Mouse (Mus musculus) heart, embryonic 16.5 days (tissue): ENCODE data around the gene Agbl2. TPM values are rescaled to one million over a fixed set of nuclear protein-coding genes. Genes with fewer than 3 reads are reported as not detected.

Source experiments
- ATAC-seq: fragments of 200-750 bp; cut with Nextera tagmentation; replicated peaks from 2 replicates; pipeline ENCODE4 v1.8.0; 2017; ENCODE audit warnings: moderate number of reproducible peaks; ENCODE audit not compliant: insufficient read depth, low FRiP score; ENCODE audit errors: extremely low read depth
- H3K27ac ChIP-seq: fragments of 300-500 bp; sonication (generic); 2 replicates; pipeline ENCODE4 v1.5.1; 2014; ENCODE audit warnings: mild to moderate bottlenecking, low read length, control low read depth, moderate library complexity
- H3K27me3 ChIP-seq: fragments of 300-500 bp; sonication (generic); 2 replicates; pipeline ENCODE4 v1.6.1; 2014; ENCODE audit warnings: low read length, mixed read lengths; ENCODE audit not compliant: control insufficient read depth, insufficient read depth
- H3K36me3 ChIP-seq: fragments of 300-500 bp; sonication (generic); 2 replicates; pipeline ENCODE4 v1.6.1; 2014; ENCODE audit not compliant: control insufficient read depth, insufficient read depth
- H3K4me1 ChIP-seq: fragments of 300-500 bp; sonication (generic); 2 replicates; pipeline ENCODE4 v1.6.1; 2014; ENCODE audit warnings: low read length, mixed read lengths; ENCODE audit not compliant: control insufficient read depth, insufficient read depth
- H3K4me2 ChIP-seq: fragments of 300-500 bp; sonication (generic); 2 replicates; pipeline ENCODE4 v1.6.1; 2014; ENCODE audit warnings: low read depth, mild to moderate bottlenecking, control low read depth, low read length
- H3K4me3 ChIP-seq: fragments of 300-500 bp; sonication (generic); 2 replicates; pipeline ENCODE4 v1.5.1; 2014; ENCODE audit warnings: mild to moderate bottlenecking, control low read depth, low read length
- H3K9ac ChIP-seq: fragments of 300-500 bp; sonication (generic); 2 replicates; pipeline ENCODE4 v1.6.1; 2014; ENCODE audit warnings: low read length, control low read depth
- H3K9me3 ChIP-seq: fragments of 300-500 bp; sonication (generic); replicated peaks from 2 replicates; pipeline ENCODE4 v1.6.1; 2016; ENCODE audit warnings: low read length; ENCODE audit not compliant: control insufficient read depth
- WGBS: fragments of 180-500 bp; shearing (Covaris S2); extraction: QIAGEN DNeasy Blood & Tissue Kit; methylation state at CpG from one replicate; pipeline ENCODE4 v1.1.7; 2014; 5-methylcytosine and 5-hydroxymethylcytosine counted together
- polyA plus RNA-seq: library from polyadenylated mRNA; unstranded; fragments of >200 nt; fragmentation: Nextera tagmentation; extraction: Ambion mirVana; gene quantifications from 2 replicates; pipeline ENCODE4 v1.2.1, GENCODE M21; 2015

The Agbl2 gene
- polyA plus RNA-seq, 1 experiment from 2014 or later, result 1.9 TPM

- Histone ChIP-seq H3K4me3 (peak overlapping the region; percentile 99), H3K4me2 (peak overlapping the region; percentile 85), H3K4me1 (peaks cover 18% of the 10 kb centered on the region), H3K27me3 (no peaks in the 10 kb centered on the region), H3K36me3 (peaks cover 15% of the 10 kb centered on the region), H3K9ac (peak overlapping the region; percentile 76), H3K27ac (peak overlapping the region; percentile 91), H3K9me3 (no peaks in the 10 kb centered on the region)
- WGBS, result 5% methylated on average over 8 of the region's 8 CpGs
- ATAC-seq, result peak; percentile 15
Observed at GRCm38 (mm10) chr2:90846597-90846954, 64.0 kb downstream of the Agbl2 start.

- peak; percentile 98 for ATAC-seq
- Histone ChIP-seq H3K9ac (peak within 1 kb of the TSS; percentile 97), H3K27ac (peak within 1 kb of the TSS; percentile 91), H3K4me2 (peak within 1 kb of the TSS; percentile 85), H3K9me3 (no peaks in the 10 kb centered on the region), H3K36me3 (peaks cover 21% of the 10 kb centered on the region), H3K4me3 (peak within 1 kb of the TSS; percentile 99), H3K27me3 (no peaks in the 10 kb centered on the region), H3K4me1 (peaks cover 18% of the 10 kb centered on the region)
- under 1% methylated on average over 67 of the region's 67 CpGs for WGBS
Observed at GRCm38 (mm10) chr2:90846955-90847680, 64.6 kb downstream of the Agbl2 start, which contains the start of gene Mtch2. Mtch2 (plus strand) TSS chr2:90847155.

GRCm38 (mm10) chr2:90847681-90848050 lies 65.1 kb downstream of the Agbl2 start:
- Histone ChIP-seq H3K9ac (peak overlapping the region; percentile 97), H3K27ac (peak overlapping the region; percentile 91), H3K4me3 (peak overlapping the region; percentile 99), H3K4me1 (peaks cover 18% of the 10 kb centered on the region), H3K36me3 (peaks cover 22% of the 10 kb centered on the region), H3K4me2 (peak overlapping the region; percentile 85), H3K9me3 (no peaks in the 10 kb centered on the region), H3K27me3 (no peaks in the 10 kb centered on the region)
- WGBS, result under 1% methylated on average over 13 of the region's 13 CpGs
- ATAC-seq, result no peak

GRCm38 (mm10) chr2:90848331-90848730 lies 65.8 kb downstream of the Agbl2 start:
- no peaks in the 10 kb centered on the region for H3K9me3 ChIP-seq
- no peak for ATAC-seq
- peak overlapping the region; percentile 99 for H3K4me3 ChIP-seq
- H3K4me2 ChIP-seq, result peak overlapping the region; percentile 85
- H3K9ac ChIP-seq, result peak overlapping the region; percentile 97
- no peaks in the 10 kb centered on the region for H3K27me3 ChIP-seq
- no peak overlapping the region for H3K27ac ChIP-seq
- H3K4me1 ChIP-seq, result peaks cover 18% of the 10 kb centered on the region
- peaks cover 27% of the 10 kb centered on the region for H3K36me3 ChIP-seq
- 86% methylated on average over 5 of the region's 5 CpGs for WGBS

GRCm38 (mm10) chr2:90850401-90850800 lies 67.9 kb downstream of the Agbl2 start:
- Histone ChIP-seq H3K9ac (no peak overlapping the region), H3K36me3 (peaks cover 36% of the 10 kb centered on the region), H3K4me2 (no peak overlapping the region), H3K4me3 (no peak overlapping the region), H3K27ac (no peak overlapping the region), H3K9me3 (no peaks in the 10 kb centered on the region), H3K4me1 (peaks cover 18% of the 10 kb centered on the region), H3K27me3 (no peaks in the 10 kb centered on the region)
- 93% methylated on average over 1 of the region's 1 CpGs for WGBS
- no peak for ATAC-seq

- Histone ChIP-seq H3K9me3 (no peaks in the 10 kb centered on the region), H3K9ac (no peak overlapping the region), H3K27me3 (no peaks in the 10 kb centered on the region), H3K36me3 (peaks cover 47% of the 10 kb centered on the region), H3K4me2 (no peak overlapping the region), H3K4me1 (no peaks in the 10 kb centered on the region), H3K4me3 (no peak overlapping the region), H3K27ac (no peak overlapping the region)
- ATAC-seq, result no peak
- 90% methylated on average over 2 of the region's 2 CpGs for WGBS
Observed at GRCm38 (mm10) chr2:90861486-90861885, 79.0 kb downstream of the Agbl2 start.

GRCm38 (mm10) chr2:90864184-90864583 lies 81.7 kb downstream of the Agbl2 start:
- no peaks in the 10 kb centered on the region for H3K27me3 ChIP-seq
- H3K27ac ChIP-seq, result no peak overlapping the region
- H3K9me3 ChIP-seq, result no peaks in the 10 kb centered on the region
- H3K4me1 ChIP-seq, result no peaks in the 10 kb centered on the region; the same call in 1 of the 2 replicates
- H3K9ac ChIP-seq, result no peak overlapping the region
- no peak overlapping the region for H3K4me3 ChIP-seq
- no peak for ATAC-seq
- peaks cover 42% of the 10 kb centered on the region for H3K36me3 ChIP-seq
- H3K4me2 ChIP-seq, result no peak overlapping the region

- peaks cover 17% of the 10 kb centered on the region for H3K4me1 ChIP-seq
- no peak overlapping the region for H3K27ac ChIP-seq
- WGBS, result 21% methylated on average over 3 of the region's 3 CpGs
- H3K9me3 ChIP-seq, result no peaks in the 10 kb centered on the region
- no peak overlapping the region for H3K9ac ChIP-seq
- H3K4me3 ChIP-seq, result no peak overlapping the region
- H3K36me3 ChIP-seq, result peaks cover 32% of the 10 kb centered on the region
- H3K27me3 ChIP-seq, result no peaks in the 10 kb centered on the region
- peak; percentile 70; the same call in 1 of the 2 replicates for ATAC-seq
- H3K4me2 ChIP-seq, result no peak overlapping the region
Observed at GRCm38 (mm10) chr2:90866524-90866923, 84.0 kb downstream of the Agbl2 start.

- Histone ChIP-seq H3K9me3 (no peaks in the 10 kb centered on the region), H3K27ac (peak overlapping the region; percentile 95), H3K4me3 (peak overlapping the region; percentile 11; the same call in 1 of the 2 replicates), H3K36me3 (peaks cover 13% of the 10 kb centered on the region), H3K9ac (peak overlapping the region; percentile 60), H3K4me1 (peaks cover 21% of the 10 kb centered on the region), H3K4me2 (peak overlapping the region; percentile 54), H3K27me3 (no peaks in the 10 kb centered on the region)
- WGBS, result 3% methylated on average over 4 of the region's 4 CpGs
- peak; percentile 92 for ATAC-seq
Observed at GRCm38 (mm10) chr2:90870136-90870601, 87.6 kb downstream of the Agbl2 start.
